Comparison of ENCODE assay signal across 8 mouse cellular contexts in genomic region chr1:134298636-134299411, GRCm38 (mm10). TPM values are rescaled to one million over a fixed set of nuclear protein-coding genes. Genes with fewer than 3 reads are reported as not detected.
DNase-seq lines count a peak whose midpoint lies in the region; ATAC-seq and TF ChIP-seq lines count a peak whose summit lies in the region.

No protein-coding gene starts in this region.

- no peaks in the 10 kb centered on the region for H3K36me3 ChIP-seq in liver, adult 2 months (ENCODE audit: control insufficient read depth, insufficient read depth, low read length)
- H3K36me3 ChIP-seq in intestine, embryonic 15.5 days = no peaks in the 10 kb centered on the region
- H3K36me3 ChIP-seq in splenic B cell, adult 2 months (ENCODE audit: control insufficient read depth, insufficient read depth, low read length, poor library complexity, severe bottlenecking) = no peaks in the 10 kb centered on the region

- TF ChIP-seq CTCF in liver, adult 2 months (IDR thresholded peaks at IDR 0.05; ENCODE audit: low read depth, low read length) = no peak

- peak overlapping the region; percentile 42; the same call in 1 of the 2 replicates for H3K4me3 ChIP-seq in liver, adult 2 months (ENCODE audit: insufficient read depth, low read depth, low read length)
- H3K4me3 ChIP-seq in intestine, embryonic 15.5 days (replicated peaks) = peak overlapping the region; percentile 49

- TF ChIP-seq POLR2A in liver, adult 2 months (IDR thresholded peaks at IDR 0.05; ENCODE audit: extremely low read depth, insufficient read depth, low read length) = no peak

- no peaks in the 10 kb centered on the region for H3K79me2 ChIP-seq in liver, adult 2 months (ENCODE audit: control insufficient read depth, insufficient read depth, low read length)

- no peaks in the 10 kb centered on the region for H3K9me3 ChIP-seq in intestine, embryonic 15.5 days

- H3K4me2 ChIP-seq in intestine, embryonic 15.5 days (replicated peaks) = peak overlapping the region; percentile 86

- peak; percentile 58 for ATAC-seq in intestine, embryonic 15.5 days

- no peak overlapping the region for H3K27ac ChIP-seq in liver, adult 2 months (replicated peaks; ENCODE audit: insufficient read depth, low read depth, low read length)
- no peak overlapping the region for H3K27ac ChIP-seq in intestine, embryonic 15.5 days

- peaks cover 7% of the 10 kb centered on the region for H3K4me1 ChIP-seq in liver, adult 2 months (ENCODE audit: control insufficient read depth, insufficient read depth, low read length)
- H3K4me1 ChIP-seq in intestine, embryonic 15.5 days (replicated peaks) = peaks cover 13% of the 10 kb centered on the region

- WGBS in liver, adult 2 months = 8% methylated on average over 55 of the region's 59 CpGs
- WGBS in intestine, embryonic 15.5 days = 8% methylated on average over 56 of the region's 59 CpGs

- peaks cover 13% of the 10 kb centered on the region for H3K27me3 ChIP-seq in liver, adult 2 months (ENCODE audit: control insufficient read depth, insufficient read depth, low read length)
- H3K27me3 ChIP-seq in intestine, embryonic 15.5 days (replicated peaks) = peaks cover 14% of the 10 kb centered on the region; the same call in 1 of the 2 replicates
- H3K27me3 ChIP-seq in splenic B cell, adult 2 months (ENCODE audit: control insufficient read depth, insufficient read depth, low read length, poor library complexity, severe bottlenecking) = no peaks in the 10 kb centered on the region

- intact Hi-C loops in gastrocnemius, postnatal 14 days (cut with DNase I; ENCODE audit: low total_unique reads) = no loop called here

- H3K9ac ChIP-seq in liver, adult 2 months (ENCODE audit: low read depth, low read length) = no peak overlapping the region
- peak overlapping the region; percentile 38 for H3K9ac ChIP-seq in intestine, embryonic 15.5 days

- no peak for DNase-seq in liver, adult 2 months (ENCODE audit: extremely low read depth, low read depth, low spot score)
- no peak for DNase-seq in liver
- DNase-seq in cerebellum, adult 18-20 months = peak; percentile 46 to 65
- DNase-seq in gastrocnemius, postnatal 14 days = peak; percentile 60
- DNase-seq in lung, postnatal 14 days = peak; percentile 37
- peak; percentile 29 for DNase-seq in splenic B cell, adult 2 months (ENCODE audit: low read depth, low spot score)
- no peak for DNase-seq in frontal cortex, postnatal 36 days (ENCODE audit: low spot score in 2 of 2)

RNA-seq across cellular contexts. Expression of gene Myog, which starts 9.0 kb away (rescaled TPM):
- not detected in 2 replicates for total RNA-seq in liver, adult 2 months (2014; rRNA removed)
- polyA plus RNA-seq in liver, adult 2 months (2012; rRNA removed) = not detected in 2 replicates
- total RNA-seq in gastrocnemius, postnatal 14 days (2021) = 10 to 100 TPM; 67.9 to 75.3 TPM
- polyA plus RNA-seq in intestine, embryonic 15.5 days (2015; fragmentation: Nextera tagmentation; extraction: Ambion mirVana) = 0.54 and 1.1 TPM in 2 replicates

RNA-seq across cellular contexts. Expression of gene Ppfia4, which starts 33.9 kb away (rescaled TPM):
- total RNA-seq in liver, adult 2 months (2014; rRNA removed) = 0.46 and 0.67 TPM in 2 replicates
- 0.78 and 1.4 TPM in 2 replicates for polyA plus RNA-seq in liver, adult 2 months (2012; rRNA removed)
- total RNA-seq in gastrocnemius, postnatal 14 days (2021) = 1 to 10 TPM; 4.3 to 6.7 TPM
- polyA plus RNA-seq in intestine, embryonic 15.5 days (2015; fragmentation: Nextera tagmentation; extraction: Ambion mirVana) = 3.9 and 4.4 TPM in 2 replicates

Comparison
In these comparisons a context has a peak if more than half of its experiments do, and no peak if none do; other contexts are left out.
1. DNase-seq: peak in cerebellum, adult 18-20 months (2 of 2), gastrocnemius, postnatal 14 days (single experiment), lung, postnatal 14 days (single experiment) and splenic B cell, adult 2 months (single experiment); none in liver, adult 2 months (single experiment), liver (single experiment) and frontal cortex, postnatal 36 days (0 of 2).
2. RNA of gene Myog, which starts 9.0 kb away (total RNA-seq): 67.9 to 75.3 TPM in gastrocnemius, postnatal 14 days; not detected in liver, adult 2 months; every median in the first group is over 10 times any median in the second.